Mouse (Mus musculus) A20 (cell line): Measurements from ENCODE around the gene Rab22a.
"Not testable (repeated sequence)": the region's sequence is repeated elsewhere in the genome, so short reads cannot be mapped to it uniquely, and the experiment has no call there.

Experiments
- DNase-seq: peaks from one replicate; pipeline ENCODE4 v3.0.0-alpha.2; 2011; ENCODE audit warnings: low read depth, low spot score

The Rab22a gene

GRCm38 (mm10) chr2:173659057-173659925, at the start of gene Rab22a:
Rab22a (plus strand) TSS chr2:173659760.
- DNase-seq, result peak; percentile 99

DNA sequence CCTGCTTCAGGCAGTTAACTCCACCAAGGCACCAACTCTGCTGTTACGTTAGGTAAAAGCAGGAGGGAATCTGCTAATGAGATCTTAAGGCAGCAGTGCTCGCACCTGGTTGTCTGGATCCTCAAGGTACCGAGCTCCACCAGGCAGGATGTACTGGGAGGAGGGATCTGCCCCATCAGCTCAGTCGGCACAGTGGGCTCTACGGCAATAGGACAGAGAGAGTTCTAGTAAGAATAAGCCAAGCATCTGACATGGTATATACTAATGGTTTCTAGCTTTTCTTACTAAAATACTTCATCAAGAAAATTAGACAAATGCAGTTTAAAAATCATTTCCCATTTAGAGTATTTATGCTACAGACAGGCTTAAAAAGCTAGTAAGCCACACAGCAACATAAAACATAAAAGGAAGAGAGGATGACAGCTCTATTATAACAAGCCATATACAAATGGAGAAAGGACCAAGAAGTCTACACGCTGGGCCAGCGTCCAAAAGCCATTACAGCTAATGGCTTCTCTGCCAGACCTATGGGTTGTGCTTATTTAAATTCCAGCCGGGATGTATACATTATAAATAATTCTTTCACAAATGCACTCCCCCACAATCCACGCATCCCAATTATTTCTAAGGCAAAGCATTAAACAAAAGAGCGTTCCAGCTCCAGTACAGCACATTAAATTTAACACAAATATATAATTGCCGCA, 44.0 kb upstream of the Rab22a start:
- no peak for DNase-seq

GRCm38 (mm10) chr2:173616156-173616555, 43.4 kb upstream of the Rab22a start:
- no peak for DNase-seq

DNA sequence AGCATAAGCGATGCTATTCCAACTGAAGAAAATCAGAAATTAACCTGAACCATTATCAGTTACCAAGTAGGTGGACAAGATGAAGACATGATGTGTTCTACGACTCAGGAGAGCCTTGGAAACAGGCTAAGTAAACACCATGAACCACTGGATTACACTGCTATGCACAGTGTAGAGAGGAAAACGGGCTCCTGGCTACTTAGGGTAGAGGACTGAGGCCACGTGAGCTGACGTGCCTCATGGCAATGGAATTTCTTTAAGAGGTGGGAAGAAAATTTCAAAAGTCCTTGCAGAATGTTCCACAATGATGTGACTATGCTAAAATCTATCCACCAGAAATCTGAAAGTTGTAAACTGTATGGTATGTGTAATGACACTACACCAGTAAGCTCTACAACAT, 40.4 kb upstream of the Rab22a start:
- DNase-seq, result no peak

DNA sequence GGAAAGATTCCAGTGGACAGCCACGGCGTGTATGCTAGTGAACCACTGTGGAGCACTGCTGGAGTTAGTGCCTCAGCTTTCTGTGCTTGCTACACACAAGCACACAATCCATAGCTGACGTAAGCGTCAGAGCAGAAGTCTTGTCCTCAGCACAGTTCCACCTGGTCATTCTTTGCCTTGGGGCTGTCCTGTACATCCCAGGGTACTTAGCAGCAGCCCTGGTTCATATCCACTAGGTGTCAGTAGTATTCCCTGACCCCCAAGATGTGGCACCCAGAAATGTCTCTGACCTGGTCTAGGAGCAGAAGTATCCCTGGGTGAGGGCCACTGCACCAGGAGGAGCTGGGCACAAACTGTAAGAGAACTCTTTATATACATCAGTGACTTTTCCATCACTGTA, 38.9 kb upstream of the Rab22a start:
- peak; percentile 39 for DNase-seq

- no peak for DNase-seq
These were observed 37.4 kb upstream of the Rab22a start for GRCm38 (mm10) chr2:173622173-173622601.

GRCm38 (mm10) chr2:173624667-173625066, 34.9 kb upstream of the Rab22a start:
- no peak for DNase-seq

- no peak for DNase-seq
These were observed 33.8 kb upstream of the Rab22a start for GRCm38 (mm10) chr2:173625786-173626185.

GRCm38 (mm10) chr2:173634106-173634505, 25.5 kb upstream of the Rab22a start:
- not testable (repeated sequence) for DNase-seq

DNA sequence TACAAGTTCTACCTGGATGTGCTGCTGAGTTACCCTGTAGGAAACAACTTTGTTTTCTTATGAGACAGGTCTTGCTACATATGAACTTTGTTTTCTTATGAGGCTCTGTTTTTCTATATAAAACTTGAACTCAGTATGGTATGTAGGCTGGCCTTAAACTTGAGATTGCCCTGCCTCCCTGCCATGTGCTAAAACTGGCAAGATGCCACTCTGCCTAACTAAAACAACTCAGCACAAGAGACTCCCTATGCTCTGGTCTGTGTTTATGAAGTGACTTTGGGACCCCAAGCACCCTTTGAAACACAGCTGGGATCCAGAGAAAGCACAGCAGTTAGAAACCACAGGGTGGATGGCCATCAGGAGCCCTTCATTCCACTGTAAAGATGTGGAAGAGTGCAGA, 18.2 kb upstream of the Rab22a start:
- DNase-seq, result no peak

DNA sequence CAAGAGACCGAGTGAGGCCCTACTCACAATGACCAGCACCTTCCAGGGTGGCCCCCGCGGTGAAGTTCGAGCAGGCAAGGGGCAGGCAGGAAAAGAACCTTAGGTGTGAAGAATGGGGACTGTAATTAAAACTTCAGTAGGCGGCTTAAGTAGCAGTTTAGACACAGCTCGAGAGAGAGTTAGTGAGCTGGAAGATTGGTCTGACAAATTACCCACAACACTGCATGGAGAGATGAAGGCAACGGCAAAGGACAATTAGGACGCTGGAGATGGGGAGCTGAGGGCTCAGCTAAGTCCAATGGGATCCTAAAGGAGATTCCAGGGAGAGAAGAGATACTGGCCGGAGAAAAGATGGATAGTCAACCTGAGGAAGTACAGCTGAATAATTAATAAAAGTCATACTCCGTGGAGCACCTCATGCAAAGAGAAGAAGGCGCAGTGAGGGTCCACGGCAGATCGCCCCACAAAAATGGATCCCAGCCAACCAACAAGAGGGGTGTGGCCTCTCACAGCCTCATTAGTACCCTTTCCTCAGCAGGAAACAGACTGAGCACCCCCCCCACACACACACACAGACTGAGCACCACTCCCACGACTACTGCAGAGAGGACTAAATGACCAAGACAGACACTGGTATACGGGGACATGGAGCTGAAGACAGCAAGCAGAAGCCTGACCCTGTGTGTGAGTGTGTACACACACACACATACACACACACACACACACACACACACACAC, 17.1 kb upstream of the Rab22a start:
- DNase-seq, result no peak

GRCm38 (mm10) chr2:173647197-173647911, 12.2 kb upstream of the Rab22a start:
- DNase-seq, result no peak

DNA sequence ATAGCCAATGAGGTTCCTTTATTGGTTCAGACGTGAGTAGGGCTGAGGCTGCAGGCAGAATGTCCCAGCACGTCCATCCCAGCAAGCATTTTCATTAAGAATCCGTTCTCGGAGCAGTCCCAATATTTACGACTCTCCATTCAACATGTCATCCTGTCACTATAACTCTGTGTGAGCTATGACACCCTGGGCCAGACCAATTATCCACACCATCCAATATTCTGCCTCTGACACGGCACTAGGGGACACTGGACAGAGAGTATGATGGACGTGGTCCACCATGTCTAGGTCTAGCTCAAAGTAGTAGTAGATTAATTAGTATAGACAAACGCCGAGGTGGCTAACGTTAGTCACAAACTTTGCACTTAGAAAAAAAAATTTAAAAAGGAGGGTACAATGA, 9.8 kb upstream of the Rab22a start:
- no peak for DNase-seq

GRCm38 (mm10) chr2:173653526-173653925, 6.0 kb upstream of the Rab22a start:
- DNase-seq, result no peak

DNA sequence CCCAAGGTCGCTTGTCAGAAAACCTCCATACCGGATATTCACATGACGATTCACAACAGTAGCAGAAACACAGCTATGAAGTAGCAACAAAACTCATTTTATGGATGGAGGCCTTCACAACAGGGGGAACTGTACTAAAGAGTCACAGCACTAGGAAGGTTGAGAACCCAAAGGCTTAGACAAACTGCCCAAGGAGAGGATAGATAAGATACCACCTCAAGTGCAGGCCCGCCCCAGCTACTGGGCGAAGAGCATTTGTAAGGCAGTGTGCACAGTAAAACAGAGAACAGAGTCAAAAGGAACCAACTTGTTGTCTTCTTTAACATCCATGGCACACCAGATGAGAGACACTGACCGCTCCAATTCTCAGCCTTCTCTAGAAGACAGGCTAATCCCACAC, 1.8 kb upstream of the Rab22a start:
- DNase-seq, result no peak

DNA sequence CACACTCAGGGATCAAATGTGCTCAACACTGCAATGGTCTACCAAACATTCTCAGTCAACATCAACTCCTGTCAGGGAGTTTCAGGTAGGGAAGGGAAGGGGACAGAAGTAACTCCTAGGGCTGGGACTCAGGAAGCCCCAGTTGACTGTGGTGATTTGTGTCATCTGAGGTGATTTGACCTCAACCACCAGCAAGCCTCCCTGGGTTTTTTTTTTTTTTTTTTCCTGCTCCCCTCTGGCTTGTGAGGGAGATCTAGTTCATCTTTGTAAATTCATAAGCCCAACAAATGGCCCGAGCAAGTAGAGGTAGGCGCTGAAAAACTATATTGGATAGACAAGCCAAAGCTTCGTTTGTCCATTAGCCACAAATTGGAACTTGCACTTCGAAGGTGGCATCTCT, 1.0 kb upstream of the Rab22a start:
- no peak for DNase-seq

DNA sequence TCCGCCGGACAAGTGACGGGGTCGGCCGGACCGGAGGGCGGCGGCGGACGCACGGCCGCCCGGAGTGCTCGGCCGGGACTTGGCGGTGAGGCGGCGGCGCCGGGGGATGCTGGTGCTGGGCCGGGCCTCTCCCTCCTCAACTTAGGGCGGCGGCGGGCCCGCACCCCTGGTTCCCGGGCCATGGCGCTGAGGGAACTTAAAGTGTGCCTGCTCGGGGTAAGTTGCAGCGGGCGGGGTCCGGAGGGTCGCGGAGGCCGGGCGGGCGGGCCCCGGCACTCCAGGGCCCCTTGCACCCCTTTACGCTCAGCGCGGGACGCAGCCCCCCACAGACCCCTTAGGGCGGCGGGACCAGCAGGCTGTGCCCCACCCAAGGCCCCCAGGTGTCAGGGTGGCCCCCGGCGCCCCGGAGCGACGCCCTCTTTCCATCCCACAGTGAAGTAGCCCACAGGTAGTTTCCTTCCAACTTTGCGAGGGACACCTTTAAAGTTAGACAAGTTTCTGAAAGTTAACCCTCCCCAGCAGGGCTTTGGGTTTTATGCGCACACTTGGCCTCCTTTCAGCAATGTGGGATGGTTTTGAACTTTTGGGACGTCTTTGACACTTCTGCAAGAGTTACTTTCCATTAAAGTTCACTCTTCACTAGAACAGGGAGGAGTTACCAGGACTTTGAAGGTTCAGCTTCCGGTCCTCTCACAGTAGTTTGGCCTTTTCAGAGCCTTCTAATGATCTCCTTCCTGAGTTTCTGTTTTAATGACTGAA, 545 bp downstream of the Rab22a start:
- peak; percentile 48 for DNase-seq

- DNase-seq, result no peak
These were observed 2.8 kb downstream of the Rab22a start for GRCm38 (mm10) chr2:173662255-173662950.

DNA sequence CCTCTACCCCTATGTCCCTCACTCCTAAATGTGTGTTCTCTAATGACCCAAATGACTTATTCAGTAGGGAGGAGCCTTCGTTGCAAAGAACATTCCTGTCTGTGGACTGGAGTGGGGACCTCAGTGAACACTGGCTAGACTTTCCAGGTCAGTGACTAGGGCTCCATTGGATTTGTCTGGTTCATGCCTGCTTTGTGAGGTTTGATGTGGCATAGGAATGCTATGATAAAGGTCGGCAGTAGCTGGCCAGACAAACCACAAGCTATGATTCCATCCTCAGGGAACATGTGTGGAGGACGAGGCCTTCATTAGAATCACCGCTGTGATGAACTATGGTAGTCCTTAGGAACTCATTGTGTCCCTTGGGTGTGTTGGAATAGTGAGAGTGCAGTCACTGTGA, 5.2 kb downstream of the Rab22a start:
- no peak for DNase-seq

DNA sequence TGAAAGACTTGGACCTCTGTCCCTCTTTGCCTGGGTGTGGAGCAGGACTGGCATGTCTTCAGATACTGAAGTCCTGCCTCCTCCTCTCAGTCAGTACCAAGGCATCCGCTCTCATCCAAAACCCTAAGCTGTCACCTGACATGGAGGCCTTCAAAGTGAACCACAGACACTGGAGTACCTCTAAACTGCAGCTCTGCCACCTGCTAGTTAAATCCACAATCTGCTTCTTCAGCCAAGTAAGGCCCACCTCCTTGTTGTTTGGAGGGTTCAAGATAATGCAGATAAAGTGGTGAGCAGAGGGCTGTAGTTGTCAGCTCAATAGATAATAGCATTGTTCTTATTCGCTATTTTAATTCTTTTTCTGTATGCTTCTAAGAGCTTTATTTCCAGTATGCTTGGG, 5.7 kb downstream of the Rab22a start:
- no peak for DNase-seq
